Mouse (Mus musculus) lung, embryonic 16.5 days (tissue): ENCODE results near the gene Asb8. TPM values are rescaled to one million over a fixed set of nuclear protein-coding genes. Genes with fewer than 3 reads are reported as not detected.

Experiments
- polyA plus RNA-seq: library from polyadenylated mRNA; unstranded; fragments of >200 nt; fragmentation: Nextera tagmentation; extraction: Ambion mirVana; gene quantifications from 2 replicates; pipeline ENCODE4 v1.2.1, GENCODE M21; 2015

The Asb8 gene
- polyA plus RNA-seq, 1 experiment from 2014 or later, result 47.9 TPM

Other genes with a start within 250 kb of the Asb8 start
- gene Tmem106c, start 201.4 kb downstream of the Asb8 start, polyA plus RNA-seq, result 46.6 and 51.2 TPM in 2 replicates
- 17.0 and 19.2 TPM in 2 replicates for gene Col2a1, start 160.9 kb downstream of the Asb8 start, polyA plus RNA-seq
- gene Pfkm, start 73.0 kb downstream of the Asb8 start, polyA plus RNA-seq, result 32.2 and 33.6 TPM in 2 replicates
- gene Senp1, start 71.9 kb downstream of the Asb8 start, polyA plus RNA-seq, result 27.4 and 29.2 TPM in 2 replicates
- 0.20 and 0.24 TPM in 2 replicates for gene Ccdc184, start 1.5 kb upstream of the Asb8 start, polyA plus RNA-seq
- gene Olfr288, start 29.9 kb upstream of the Asb8 start, polyA plus RNA-seq, result not detected in 2 replicates
- gene Gm44579, start 55.4 kb upstream of the Asb8 start, polyA plus RNA-seq, result not detected in 2 replicates
- gene Olfr287, start 55.4 kb upstream of the Asb8 start, polyA plus RNA-seq, result not detected in 2 replicates
- gene Olfr286, start 68.8 kb upstream of the Asb8 start, polyA plus RNA-seq, result not detected in 2 replicates
- gene H1fnt, start 91.7 kb upstream of the Asb8 start, polyA plus RNA-seq, result not detected in 2 replicates
- gene Zfp641, start 130.5 kb upstream of the Asb8 start, polyA plus RNA-seq, result 0.65 and 0.70 TPM in 2 replicates
- not detected in 2 replicates for gene Olfr285, start 151.7 kb upstream of the Asb8 start, polyA plus RNA-seq
- gene Olfr284, start 175.4 kb upstream of the Asb8 start, polyA plus RNA-seq, result not detected in 2 replicates
- gene Olfr283, start 215.3 kb upstream of the Asb8 start, polyA plus RNA-seq, result not detected in 2 replicates